Mouse (Mus musculus) T-cell, adult 2 months (primary cell): ENCODE measurements around the gene Plch1.

ENCODE experiments used
- DNase-seq: peaks from one replicate; pipeline ENCODE4 v3.0.0; 2022; ENCODE audit warnings: low spot score

Gene Plch1

DNA sequence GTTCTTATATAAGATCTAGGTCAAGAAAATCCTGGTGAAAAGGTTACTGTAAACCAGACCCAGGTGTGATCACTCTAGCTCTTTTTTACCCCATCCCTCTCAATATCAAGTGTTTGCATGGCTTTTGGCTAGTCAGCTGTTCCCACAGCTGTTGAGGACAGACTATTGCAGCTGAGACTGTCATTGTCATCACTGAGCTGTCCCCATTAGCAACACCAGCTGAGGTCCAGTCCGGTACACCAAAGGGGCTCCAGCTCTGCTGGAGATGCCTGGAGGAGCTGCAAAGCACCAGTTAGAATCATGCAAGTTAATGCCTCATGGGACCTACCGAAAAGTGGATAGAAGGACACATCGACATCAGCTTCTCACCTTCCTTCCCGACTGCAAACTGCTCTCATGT lies 206.5 kb downstream of the Plch1 start:
- DNase-seq = no peak

DNA sequence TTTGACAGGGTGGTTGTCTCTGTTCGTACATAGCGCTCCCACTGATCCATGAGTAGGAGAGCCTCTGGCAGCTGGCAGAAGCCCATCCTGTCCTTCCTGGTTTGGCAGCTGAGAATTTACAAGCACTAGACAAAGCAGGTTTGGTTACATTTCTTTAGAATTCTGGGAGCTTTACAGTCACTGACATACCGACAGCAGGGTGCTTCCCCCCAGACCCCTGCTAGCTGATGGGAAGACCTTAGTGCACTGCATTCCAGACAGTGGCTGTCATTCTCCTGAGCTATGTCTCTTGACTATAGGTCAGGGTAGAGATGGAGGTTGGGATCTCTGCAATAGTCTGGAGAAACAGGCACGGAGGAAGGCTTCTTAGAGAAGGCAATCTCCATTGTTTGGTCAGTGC lies 230.5 kb downstream of the Plch1 start:
- DNase-seq = no peak

DNA sequence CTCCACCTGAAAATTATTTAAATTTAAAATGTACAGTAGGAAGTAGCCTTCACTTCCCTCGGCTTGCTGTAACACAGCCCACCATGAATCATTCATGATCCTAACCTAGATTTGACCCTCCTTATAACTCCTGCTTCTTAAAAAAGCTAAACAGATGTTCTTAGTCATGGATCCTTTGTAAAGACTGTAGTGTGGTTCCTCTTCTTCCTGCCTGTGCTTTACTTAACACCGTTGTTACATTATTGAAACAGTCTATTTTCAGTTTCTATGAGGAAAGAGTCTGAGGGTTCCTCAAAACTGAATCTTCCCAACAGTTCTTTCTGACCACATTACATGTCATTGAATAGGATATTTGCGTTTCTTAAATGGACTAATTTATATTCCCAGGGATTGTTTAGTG lies 234.0 kb downstream of the Plch1 start:
- no peak for DNase-seq

DNA sequence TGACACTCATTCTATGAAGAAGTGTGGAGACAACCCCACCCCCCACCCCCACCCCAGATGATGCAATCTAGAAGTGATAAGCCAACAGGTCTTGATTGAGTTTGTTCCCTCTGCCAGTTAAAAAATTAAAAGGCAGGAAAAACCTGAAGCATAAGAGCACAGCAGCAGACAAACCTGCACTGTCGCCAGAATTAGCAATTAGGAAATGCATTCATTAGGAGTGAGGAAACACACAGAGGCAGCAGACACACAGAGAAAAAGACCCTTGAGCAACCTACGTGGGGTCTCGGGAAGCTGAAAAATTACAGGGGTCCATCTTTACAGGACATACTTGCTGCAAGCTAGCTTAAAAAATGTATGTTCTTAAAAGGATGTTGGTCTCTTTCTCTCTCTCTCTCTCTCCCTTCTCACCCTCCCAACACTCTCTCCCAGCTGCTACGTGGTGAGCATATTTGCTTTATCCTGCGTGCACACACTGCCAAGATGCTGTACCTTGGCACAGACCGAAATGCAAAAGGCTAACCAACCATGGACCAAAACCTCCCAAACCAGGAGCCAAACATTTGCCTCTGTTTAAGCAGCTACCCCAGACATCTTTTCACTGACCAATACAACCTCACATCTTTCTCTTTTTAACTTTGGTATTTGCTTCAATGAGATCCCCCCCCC lies 234.6 kb downstream of the Plch1 start:
- no peak for DNase-seq
